Mouse (Mus musculus) granulocyte monocyte progenitor cell, adult 5-6 weeks (primary cell): ENCODE data around the gene Dnajc14. TPM values are rescaled to one million over a fixed set of nuclear protein-coding genes. Genes with fewer than 3 reads are reported as not detected.
"Not testable (repeated sequence)": the region's sequence is repeated elsewhere in the genome, so short reads cannot be mapped to it uniquely, and the experiment has no call there.

Experiments
- ATAC-seq: replicated peaks from 2 replicates; pipeline ENCODE4 v1.8.0; 2016; ENCODE audit warnings: mild to moderate bottlenecking, moderate TSS enrichment, inconsistent platforms; ENCODE audit not compliant: poor library complexity, severe bottlenecking
- total RNA-seq, 2 experiments: library from RNA; stranded (forward) in 1 of 2; stranded (reverse) in 1 of 2; fragments of 200-712, 200-1000 nt in 1 of 2; fragments of >200 nt in 1 of 2; fragmentation: Nextera tagmentation in 1 of 2; gene quantifications; 2 replicates each; pipeline ENCODE4 v1.2.3; 2014 to 2017

Dnajc14 gene
- total RNA-seq, 2 experiments from 2014 or later: 16.5 to 23.8 TPM

DNA sequence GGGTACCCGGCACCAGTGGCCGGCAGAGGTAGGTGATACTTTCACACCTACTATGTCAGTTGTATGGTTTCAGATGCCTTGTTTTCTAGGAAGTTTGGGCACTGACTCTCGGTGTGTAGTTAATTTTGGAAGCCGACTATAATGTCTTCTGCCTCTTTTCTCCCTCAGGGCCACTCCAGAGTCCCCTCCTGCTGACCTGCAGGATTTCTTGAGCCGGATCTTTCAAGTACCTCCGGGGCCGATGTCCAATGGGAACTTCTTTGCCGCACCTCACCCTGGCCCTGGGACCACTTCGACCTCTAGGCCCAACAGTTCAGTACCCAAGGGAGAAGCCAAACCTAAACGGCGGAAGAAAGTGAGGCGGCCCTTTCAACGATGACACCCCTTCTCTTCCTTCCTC, 13.2 kb downstream of the Dnajc14 start, which contains the start of gene Sarnp:
TSS of gene Sarnp (plus strand) at position 301 of the 400 bp plus-strand sequence.
- ATAC-seq: no peak

DNA sequence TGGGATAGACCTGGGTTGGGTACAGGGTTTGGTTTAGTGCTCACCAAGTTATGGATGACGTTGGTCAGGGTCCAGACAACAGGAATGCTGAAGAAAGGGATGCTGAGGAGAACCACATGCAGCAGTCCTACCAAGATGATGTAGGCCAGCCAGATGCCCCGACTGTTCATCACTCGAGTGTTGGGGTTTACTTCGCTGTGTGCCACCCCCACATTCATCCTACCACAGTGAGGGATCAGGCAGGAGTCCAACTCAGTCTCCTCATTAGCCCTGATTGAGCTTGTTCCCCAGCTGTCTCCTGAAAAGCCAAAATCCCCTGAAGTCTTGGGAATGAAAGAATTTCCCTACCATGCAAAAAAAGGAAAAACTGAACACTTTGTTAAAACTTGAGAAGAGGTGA, 16.4 kb downstream of the Dnajc14 start:
- no peak for ATAC-seq

DNA sequence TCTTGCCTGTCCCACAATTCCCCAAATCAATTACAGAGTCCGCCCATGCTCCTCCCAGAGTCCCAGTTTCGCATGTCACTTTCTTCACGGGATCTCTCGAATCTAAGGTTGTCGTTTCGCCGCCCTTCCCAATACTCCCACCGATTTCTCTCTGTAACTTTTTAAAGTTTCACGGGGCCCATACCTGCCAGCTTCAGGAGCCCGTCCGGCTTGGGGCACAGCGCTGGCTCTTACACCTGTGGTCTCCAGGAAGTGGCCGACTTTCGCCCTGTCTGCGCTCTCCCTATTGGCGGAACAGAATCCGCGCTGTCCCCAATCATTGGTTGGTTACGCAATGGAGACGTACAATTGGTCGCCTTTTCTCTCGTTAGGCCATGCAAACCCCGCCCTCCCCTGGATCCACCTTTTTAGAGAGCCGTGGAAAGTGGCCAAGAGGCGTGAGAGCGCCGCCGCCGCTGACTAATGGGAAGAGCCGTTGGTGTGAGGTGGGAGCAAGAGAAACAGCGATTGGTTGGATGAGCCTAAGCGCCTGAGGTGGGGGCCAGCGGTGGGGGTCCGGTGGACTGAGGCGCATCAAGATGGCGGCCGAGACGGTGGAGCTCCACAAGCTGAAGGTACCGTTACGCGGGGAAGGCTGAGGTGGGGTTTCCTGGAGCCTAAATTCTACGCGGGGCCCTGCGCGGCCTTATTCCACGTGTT, 17.6 kb downstream of the Dnajc14 start, which contains the start of gene Ormdl2:
TSS of gene Ormdl2 (minus strand) at position 288 of the 699 bp plus-strand sequence.
- ATAC-seq: peak; percentile 97

DNA sequence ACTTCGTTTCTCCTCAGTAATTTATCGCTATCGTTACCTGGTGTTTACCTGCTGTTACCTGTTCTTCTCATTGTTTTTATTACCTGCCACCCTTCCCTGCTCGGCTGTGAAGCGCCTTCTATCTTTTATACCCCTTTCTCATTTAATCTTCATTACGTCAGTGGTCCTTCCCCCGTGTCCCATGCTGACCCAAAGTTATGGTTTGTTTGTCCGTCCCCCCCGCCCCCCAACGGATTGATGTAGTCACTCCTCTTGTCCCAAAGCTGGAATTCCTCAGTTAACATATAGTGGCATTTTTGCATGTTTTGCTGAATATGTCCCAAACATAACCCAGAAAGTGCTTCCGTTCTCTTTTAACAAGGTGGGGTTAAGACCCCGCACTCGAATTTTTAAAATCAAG, 18.3 kb downstream of the Dnajc14 start:
- ATAC-seq: no peak

DNA sequence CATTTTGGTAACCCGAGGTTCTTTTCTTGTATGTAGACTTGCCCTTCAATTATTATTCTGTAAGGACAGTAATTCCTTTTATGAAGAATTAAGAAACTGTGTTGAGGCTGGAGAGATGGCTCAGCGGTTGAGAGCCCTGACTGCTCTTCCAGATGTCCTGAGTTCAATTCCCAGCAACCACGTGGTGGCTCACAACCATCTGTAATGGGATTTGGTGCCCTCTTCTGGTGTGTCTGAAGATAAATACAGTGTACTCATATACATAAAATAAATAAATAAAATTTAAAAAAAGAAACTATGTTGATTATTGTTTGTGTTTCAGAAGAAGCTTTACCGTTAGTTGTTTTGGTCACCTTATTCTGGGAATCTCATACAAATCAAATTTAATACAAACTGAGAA, 19.2 kb downstream of the Dnajc14 start:
- not testable (repeated sequence) for ATAC-seq

DNA sequence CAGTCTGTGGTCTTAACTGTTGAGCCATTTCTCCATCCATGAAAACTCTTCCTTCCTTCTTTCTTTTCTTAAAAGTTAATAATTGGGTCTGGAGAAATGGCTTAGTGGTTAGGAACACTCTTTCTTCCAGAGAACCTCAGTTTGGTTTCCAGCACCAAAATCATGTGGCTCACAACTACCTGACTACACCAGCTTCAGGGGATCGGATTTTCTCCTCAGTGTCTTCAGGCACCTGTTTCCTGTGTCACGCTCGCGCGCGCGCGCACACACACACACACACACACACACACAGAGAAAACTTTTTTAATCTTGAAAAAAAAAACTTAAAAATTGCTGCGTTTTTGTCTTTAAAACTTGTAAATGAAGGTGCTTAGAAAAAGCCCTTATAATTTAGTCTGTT, 20.0 kb downstream of the Dnajc14 start:
- no peak for ATAC-seq

DNA sequence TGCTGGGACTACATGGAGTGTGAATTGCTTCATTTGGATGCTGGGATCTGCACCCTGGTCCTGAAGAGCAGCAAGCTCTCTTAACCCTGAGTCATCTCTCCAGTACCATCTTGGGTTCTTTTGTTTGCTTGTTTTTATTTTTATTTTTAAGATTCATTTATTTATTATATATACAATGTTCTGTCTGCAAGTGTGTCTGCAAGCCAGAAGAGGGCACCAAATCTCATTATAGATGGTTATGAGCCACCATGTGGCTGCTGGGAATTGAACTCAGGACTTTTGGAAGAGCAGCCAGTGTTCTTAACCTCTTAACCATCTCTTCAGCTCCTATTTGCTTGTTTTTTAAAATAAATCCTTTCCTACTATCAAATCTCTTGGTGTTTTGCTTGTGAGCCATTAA, 33.5 kb downstream of the Dnajc14 start:
- ATAC-seq: no peak

DNA sequence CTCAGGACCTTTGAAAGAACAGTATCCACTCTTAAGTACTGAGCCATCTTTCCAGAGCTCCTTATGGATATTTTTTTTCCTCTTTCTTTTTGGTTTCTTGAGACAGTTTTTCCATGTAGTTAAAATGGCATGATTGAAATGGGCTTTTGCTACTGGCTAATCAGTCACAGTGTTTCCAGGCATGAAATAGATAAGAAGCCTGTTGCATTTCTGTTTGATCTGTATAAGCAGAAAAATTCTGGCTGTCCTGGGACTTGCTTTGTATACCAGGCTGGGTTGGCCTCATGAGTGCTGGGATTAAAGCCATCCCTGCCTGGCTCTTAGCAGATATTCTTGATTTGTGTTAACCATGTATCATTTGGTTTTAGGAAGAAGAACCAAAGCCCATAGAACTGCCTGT, 35.6 kb downstream of the Dnajc14 start:
- ATAC-seq: no peak

DNA sequence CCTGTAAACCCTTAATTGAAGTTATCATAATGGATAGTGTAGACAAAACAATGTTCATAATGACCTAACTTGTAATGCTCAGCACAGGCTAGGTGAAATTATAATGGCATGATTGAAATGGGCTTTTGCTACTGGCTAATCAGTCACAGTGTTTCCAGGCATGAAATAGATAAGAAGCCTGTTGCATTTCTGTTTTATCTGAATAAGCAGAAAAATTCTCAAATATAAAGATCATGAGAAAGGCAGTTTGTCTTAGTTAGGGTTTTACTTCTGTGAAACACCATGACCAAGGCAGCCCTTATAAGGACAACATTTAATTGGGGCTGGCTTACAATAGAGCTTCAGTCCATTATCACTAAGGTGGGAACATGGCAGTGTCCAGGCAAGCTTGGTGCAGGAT, 36.8 kb downstream of the Dnajc14 start:
- ATAC-seq: no peak

DNA sequence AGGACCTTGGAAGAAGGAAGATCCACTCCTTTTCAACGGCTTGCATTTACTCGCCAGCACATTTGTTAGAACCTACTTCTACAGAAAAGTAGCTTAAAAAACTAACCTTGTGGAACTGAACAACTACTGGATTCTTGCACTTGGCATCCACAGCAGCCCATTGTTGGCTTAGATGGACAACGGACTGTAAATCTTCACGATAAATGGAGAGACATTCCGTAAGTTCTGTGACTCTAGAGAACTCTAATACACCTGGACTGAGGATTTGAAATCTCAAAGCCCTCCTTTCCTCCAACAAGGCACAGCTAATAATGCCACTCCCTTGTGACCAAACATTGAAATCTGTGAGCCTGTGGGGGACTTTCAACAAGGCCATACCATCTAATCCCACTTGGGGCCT, 39.4 kb downstream of the Dnajc14 start:
- ATAC-seq: no peak

DNA sequence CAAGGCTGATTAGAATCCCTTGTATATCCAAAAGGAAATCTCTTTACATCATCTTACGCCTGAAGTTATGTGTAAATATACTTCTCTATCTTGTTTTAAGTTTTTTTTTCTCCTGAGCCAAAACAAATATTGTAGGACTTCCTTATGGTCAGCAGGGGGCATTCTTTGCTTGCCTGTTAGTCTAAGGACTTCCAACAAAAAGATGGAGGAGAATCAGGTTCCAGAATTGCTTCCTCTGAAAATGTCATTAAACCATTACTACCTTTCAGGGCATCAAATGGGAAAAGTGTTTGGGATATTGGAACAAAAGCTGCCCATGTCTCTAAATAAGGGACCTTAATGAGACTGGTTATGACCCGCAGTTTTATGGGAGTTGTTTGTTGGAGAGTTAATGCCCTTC, 41.7 kb downstream of the Dnajc14 start:
- ATAC-seq: peak; percentile 59; the same call in 1 of the 2 replicates

DNA sequence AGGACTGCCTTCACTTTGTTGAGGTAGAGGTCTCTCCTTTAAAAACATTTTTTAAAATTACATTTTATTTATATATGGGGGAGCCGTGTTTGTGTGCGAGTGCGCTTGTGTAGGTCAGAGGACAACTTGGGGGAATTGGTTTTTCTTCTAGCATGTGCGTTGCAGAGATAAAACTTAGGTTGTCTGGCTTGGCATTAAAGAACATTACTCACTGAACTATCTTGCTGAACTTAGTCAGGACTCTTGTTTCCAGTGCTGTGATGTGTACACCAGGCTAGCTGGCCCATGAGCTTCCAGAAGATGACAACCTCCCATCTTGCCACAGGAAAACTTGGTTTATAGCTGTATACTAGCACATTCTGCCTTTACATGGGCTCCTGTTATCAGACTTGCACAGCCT, 42.8 kb downstream of the Dnajc14 start:
- no peak for ATAC-seq

DNA sequence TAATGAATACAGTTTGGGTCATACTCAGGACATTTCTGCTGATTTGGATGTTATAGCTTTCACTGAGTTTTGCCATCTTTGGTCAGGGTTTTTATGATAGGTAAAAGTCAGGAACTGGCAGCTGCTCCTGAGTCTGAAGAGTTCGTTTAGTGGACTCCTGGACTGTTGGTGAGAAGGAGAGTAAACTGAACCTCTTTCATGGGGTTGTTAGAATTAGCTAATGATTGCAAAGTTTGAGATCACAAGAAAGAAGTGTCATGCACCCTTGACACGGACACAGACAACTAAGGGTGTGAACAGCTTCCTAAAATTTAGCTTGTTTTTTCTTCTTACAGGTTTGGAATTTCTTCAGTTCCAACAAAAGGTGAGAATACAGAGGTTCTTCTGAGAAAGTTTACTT, 44.6 kb downstream of the Dnajc14 start:
- no peak for ATAC-seq

DNA sequence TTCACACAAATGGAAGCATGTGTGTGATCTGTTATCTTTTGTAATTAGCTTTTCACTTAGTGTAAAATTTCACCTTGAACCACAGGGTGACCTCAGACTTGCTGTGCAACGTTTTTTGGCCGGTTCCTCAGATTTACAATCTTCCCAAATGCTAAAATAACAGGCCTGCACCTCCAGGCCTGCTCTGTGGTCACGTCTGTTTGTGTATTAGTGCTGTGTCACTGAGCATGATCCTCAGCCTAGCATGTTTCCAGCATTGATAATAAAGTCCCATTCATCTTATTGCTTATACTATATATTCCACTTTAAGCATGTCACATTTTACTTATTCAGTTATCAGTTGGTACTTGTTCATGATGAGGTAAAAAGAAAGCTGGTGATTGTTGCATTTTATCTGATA, 46.5 kb downstream of the Dnajc14 start:
- no peak for ATAC-seq

DNA sequence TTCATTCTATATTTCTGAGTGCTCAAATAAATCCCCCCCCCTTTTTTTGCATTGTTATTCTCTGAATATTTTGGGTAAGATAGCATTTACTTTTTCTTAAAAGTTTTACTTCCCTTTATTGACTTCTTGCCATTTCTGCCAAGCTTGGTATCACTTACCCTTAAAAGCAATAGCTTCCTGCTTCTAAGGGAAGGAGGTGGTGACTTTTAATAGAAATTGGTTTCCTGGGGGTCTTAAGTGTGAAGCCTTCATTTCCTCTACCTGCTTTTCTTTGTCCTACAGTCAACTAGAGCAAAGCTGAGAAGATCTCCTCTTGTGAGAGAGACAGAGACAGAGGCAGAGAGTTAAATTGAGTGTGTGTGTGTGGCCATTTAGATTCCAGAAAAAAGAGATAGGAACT, 57.3 kb downstream of the Dnajc14 start:
- ATAC-seq: peak; percentile 48

DNA sequence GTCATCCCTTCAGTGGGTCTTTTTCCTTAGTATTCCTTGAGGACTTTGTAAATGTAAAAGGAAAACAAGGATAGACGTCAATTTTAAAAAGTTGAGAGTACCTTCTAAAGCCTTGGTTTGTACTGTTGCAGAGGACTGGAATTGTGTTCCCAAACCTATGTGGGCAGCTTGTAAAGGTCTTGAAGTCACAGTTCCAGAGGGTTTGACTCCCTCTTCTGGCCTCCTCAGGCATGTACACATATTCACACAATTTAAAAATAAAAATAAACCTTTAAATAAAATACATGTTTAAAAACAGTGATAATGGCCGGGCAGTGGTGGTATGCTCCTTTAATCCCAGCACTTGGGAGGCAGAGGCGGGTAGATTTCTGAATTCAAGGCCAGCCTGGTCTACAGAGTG, 62.2 kb downstream of the Dnajc14 start:
- ATAC-seq: no peak; the same call in 1 of the 2 replicates

DNA sequence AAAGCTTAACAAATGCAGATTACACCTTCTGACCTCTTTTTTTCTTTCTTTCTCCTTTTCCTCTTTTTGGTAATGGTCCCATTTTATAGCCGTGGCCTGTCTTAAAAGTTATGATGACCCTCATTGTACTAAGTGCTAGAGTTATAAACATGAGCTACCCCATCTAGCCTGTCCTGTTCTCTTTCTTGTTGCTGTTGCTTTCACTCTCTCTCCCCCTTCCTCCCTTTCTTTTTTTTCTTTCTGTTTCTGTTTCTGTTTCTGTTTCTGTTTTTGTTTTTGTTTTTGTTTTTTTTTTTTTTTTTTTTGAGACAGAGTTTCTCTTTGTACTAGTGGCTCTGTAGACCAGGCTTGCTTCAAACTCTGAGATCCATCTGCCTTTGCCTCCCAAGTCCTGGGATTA, 62.7 kb downstream of the Dnajc14 start:
- no peak for ATAC-seq

Other genes starting within 250 kb of the Dnajc14 start
- gene Pa2g4, start 238.1 kb upstream of the Dnajc14 start, total RNA-seq (2014; fragmentation: Nextera tagmentation): 404 and 410 TPM in 2 replicates
- 414 and 442 TPM in 2 replicates for gene Pa2g4, start 238.1 kb upstream of the Dnajc14 start, total RNA-seq (2017)
- gene Erbb3, start 214.4 kb upstream of the Dnajc14 start, total RNA-seq (2014; fragmentation: Nextera tagmentation): 1.6 and 1.7 TPM in 2 replicates
- gene Erbb3, start 214.4 kb upstream of the Dnajc14 start, total RNA-seq (2017): 1.4 and 1.8 TPM in 2 replicates
- 2,754 and 2,968 TPM in 2 replicates for gene Rps26, start 177.3 kb upstream of the Dnajc14 start, total RNA-seq (2014; fragmentation: Nextera tagmentation)
- gene Rps26, start 177.3 kb upstream of the Dnajc14 start, total RNA-seq (2017): 1,150 and 1,165 TPM in 2 replicates
- 0.62 TPM in 1 of 2 replicates, not detected in the other for gene Ikzf4, start 158.1 kb upstream of the Dnajc14 start, total RNA-seq (2014; fragmentation: Nextera tagmentation)
- gene Ikzf4, start 158.1 kb upstream of the Dnajc14 start, total RNA-seq (2017): not detected in 2 replicates
- gene Suox, start 130.0 kb upstream of the Dnajc14 start, total RNA-seq (2014; fragmentation: Nextera tagmentation): 3.5 and 4.1 TPM in 2 replicates
- gene Suox, start 130.0 kb upstream of the Dnajc14 start, total RNA-seq (2017): 5.9 and 8.1 TPM in 2 replicates
- gene Rab5b, start 107.8 kb upstream of the Dnajc14 start, total RNA-seq (2014; fragmentation: Nextera tagmentation): 43.7 and 43.8 TPM in 2 replicates
- gene Rab5b, start 107.8 kb upstream of the Dnajc14 start, total RNA-seq (2017): 45.7 and 58.0 TPM in 2 replicates
- 0.28 and 2.6 TPM in 2 replicates for gene Pmel, start 99.9 kb upstream of the Dnajc14 start, total RNA-seq (2014; fragmentation: Nextera tagmentation)
- gene Pmel, start 99.9 kb upstream of the Dnajc14 start, total RNA-seq (2017): 0.52 and 1.6 TPM in 2 replicates
- gene Cdk2, start 99.0 kb upstream of the Dnajc14 start, total RNA-seq (2014; fragmentation: Nextera tagmentation): 101 and 134 TPM in 2 replicates
- gene Cdk2, start 99.0 kb upstream of the Dnajc14 start, total RNA-seq (2017): 60.3 and 73.1 TPM in 2 replicates
- 13.2 and 15.8 TPM in 2 replicates for gene Dgka, start 59.2 kb upstream of the Dnajc14 start, total RNA-seq (2014; fragmentation: Nextera tagmentation)
- gene Dgka, start 59.2 kb upstream of the Dnajc14 start, total RNA-seq (2017): 9.4 and 12.0 TPM in 2 replicates
- gene Pym1, start 56.2 kb upstream of the Dnajc14 start, total RNA-seq (2014; fragmentation: Nextera tagmentation): 43.5 and 52.0 TPM in 2 replicates
- 47.6 and 82.5 TPM in 2 replicates for gene Pym1, start 56.2 kb upstream of the Dnajc14 start, total RNA-seq (2017)
- gene Mmp19, start 13.2 kb upstream of the Dnajc14 start, total RNA-seq (2014; fragmentation: Nextera tagmentation): 6.9 and 8.3 TPM in 2 replicates
- 14.9 and 15.6 TPM in 2 replicates for gene Mmp19, start 13.2 kb upstream of the Dnajc14 start, total RNA-seq (2017)
- gene Tmem198b, start 308 bp downstream of the Dnajc14 start, total RNA-seq (2014; fragmentation: Nextera tagmentation): 10.8 and 14.4 TPM in 2 replicates
- gene Tmem198b, start 308 bp downstream of the Dnajc14 start, total RNA-seq (2017): 3.4 and 3.6 TPM in 2 replicates
- gene Sarnp, start 13.3 kb downstream of the Dnajc14 start, total RNA-seq (2014; fragmentation: Nextera tagmentation): 184 and 236 TPM in 2 replicates
- gene Sarnp, start 13.3 kb downstream of the Dnajc14 start, total RNA-seq (2017): 265 and 272 TPM in 2 replicates
- 33.9 and 84.1 TPM in 2 replicates for gene Ormdl2, start 17.6 kb downstream of the Dnajc14 start, total RNA-seq (2014; fragmentation: Nextera tagmentation)
- 82.4 and 147 TPM in 2 replicates for gene Ormdl2, start 17.6 kb downstream of the Dnajc14 start, total RNA-seq (2017)
- 0.21 TPM in 1 of 2 replicates, not detected in the other for gene Gdf11, start 87.7 kb downstream of the Dnajc14 start, total RNA-seq (2014; fragmentation: Nextera tagmentation)
- 0.15 TPM in 1 of 2 replicates, not detected in the other for gene Gdf11, start 87.7 kb downstream of the Dnajc14 start, total RNA-seq (2017)
- 139 and 203 TPM in 2 replicates for gene Cd63, start 96.9 kb downstream of the Dnajc14 start, total RNA-seq (2014; fragmentation: Nextera tagmentation)
- 123 and 185 TPM in 2 replicates for gene Cd63, start 96.9 kb downstream of the Dnajc14 start, total RNA-seq (2017)
- gene Rdh5, start 118.8 kb downstream of the Dnajc14 start, total RNA-seq (2014; fragmentation: Nextera tagmentation): 2.0 and 9.5 TPM in 2 replicates
- gene Rdh5, start 118.8 kb downstream of the Dnajc14 start, total RNA-seq (2017): 2.4 TPM in 1 of 2 replicates, not detected in the other
- 124 and 140 TPM in 2 replicates for gene Bloc1s1, start 120.0 kb downstream of the Dnajc14 start, total RNA-seq (2014; fragmentation: Nextera tagmentation)
- gene Bloc1s1, start 120.0 kb downstream of the Dnajc14 start, total RNA-seq (2017): 71.3 and 86.4 TPM in 2 replicates
- gene Itga7, start 129.8 kb downstream of the Dnajc14 start, total RNA-seq (2014; fragmentation: Nextera tagmentation): not detected in 2 replicates
- gene Itga7, start 129.8 kb downstream of the Dnajc14 start, total RNA-seq (2017): not detected in 2 replicates
- not detected in 2 replicates for gene Mettl7b, start 156.9 kb downstream of the Dnajc14 start, total RNA-seq (2014; fragmentation: Nextera tagmentation)
- gene Mettl7b, start 156.9 kb downstream of the Dnajc14 start, total RNA-seq (2017): not detected in 2 replicates
- gene Olfr9, start 185.4 kb downstream of the Dnajc14 start, total RNA-seq (2014; fragmentation: Nextera tagmentation): not detected in 2 replicates
- not detected in 2 replicates for gene Olfr9, start 185.4 kb downstream of the Dnajc14 start, total RNA-seq (2017)
- gene Olfr763, start 206.7 kb downstream of the Dnajc14 start, total RNA-seq (2014; fragmentation: Nextera tagmentation): not detected in 2 replicates
- not detected in 2 replicates for gene Olfr763, start 206.7 kb downstream of the Dnajc14 start, total RNA-seq (2017)
- not detected in 2 replicates for gene Olfr764-ps1, start 235.8 kb downstream of the Dnajc14 start, total RNA-seq (2014; fragmentation: Nextera tagmentation)
- not detected in 2 replicates for gene Olfr764-ps1, start 235.8 kb downstream of the Dnajc14 start, total RNA-seq (2017)
- gene Olfr765, start 245.9 kb downstream of the Dnajc14 start, total RNA-seq (2014; fragmentation: Nextera tagmentation): not detected in 2 replicates
- gene Olfr765, start 245.9 kb downstream of the Dnajc14 start, total RNA-seq (2017): not detected in 2 replicates